Mouse (Mus musculus) bone marrow, adult 2 months (tissue): ENCODE measurements at regions not wholly inside any gene's neighbourhood (a gene's known extent, or its start where the extent isn't known, plus 50 kb on each side); places are given as distances from the start of the nearest gene placed in this dataset.
"Not testable (repeated sequence)": the region's sequence is repeated elsewhere in the genome, so short reads cannot be mapped to it uniquely, and the experiment has no call there.

Experiments used
- CTCF ChIP-seq: fragments of 200-500 bp; IDR thresholded peaks from 2 replicates; pipeline ENCODE4 v1.5.1; 2011; ENCODE audit warnings: low read length, control low read depth; ENCODE audit not compliant: control insufficient read depth, insufficient read depth
- POLR2A ChIP-seq: fragments of 200-500 bp; IDR thresholded peaks from 2 replicates; pipeline ENCODE4 v1.6.1; 2011; ENCODE audit warnings: low read depth, mild to moderate bottlenecking, control low read depth, low read length, borderline replicate concordance; ENCODE audit not compliant: control insufficient read depth

- TF ChIP-seq POLR2A, CTCF: not testable (repeated sequence)
Observed at GRCm38 (mm10) chr14:53407500-53408227, 846.2 kb downstream of the Dad1 start.
